8 mouse cellular contexts compared by ENCODE assay signal in the genomic region with DNA sequence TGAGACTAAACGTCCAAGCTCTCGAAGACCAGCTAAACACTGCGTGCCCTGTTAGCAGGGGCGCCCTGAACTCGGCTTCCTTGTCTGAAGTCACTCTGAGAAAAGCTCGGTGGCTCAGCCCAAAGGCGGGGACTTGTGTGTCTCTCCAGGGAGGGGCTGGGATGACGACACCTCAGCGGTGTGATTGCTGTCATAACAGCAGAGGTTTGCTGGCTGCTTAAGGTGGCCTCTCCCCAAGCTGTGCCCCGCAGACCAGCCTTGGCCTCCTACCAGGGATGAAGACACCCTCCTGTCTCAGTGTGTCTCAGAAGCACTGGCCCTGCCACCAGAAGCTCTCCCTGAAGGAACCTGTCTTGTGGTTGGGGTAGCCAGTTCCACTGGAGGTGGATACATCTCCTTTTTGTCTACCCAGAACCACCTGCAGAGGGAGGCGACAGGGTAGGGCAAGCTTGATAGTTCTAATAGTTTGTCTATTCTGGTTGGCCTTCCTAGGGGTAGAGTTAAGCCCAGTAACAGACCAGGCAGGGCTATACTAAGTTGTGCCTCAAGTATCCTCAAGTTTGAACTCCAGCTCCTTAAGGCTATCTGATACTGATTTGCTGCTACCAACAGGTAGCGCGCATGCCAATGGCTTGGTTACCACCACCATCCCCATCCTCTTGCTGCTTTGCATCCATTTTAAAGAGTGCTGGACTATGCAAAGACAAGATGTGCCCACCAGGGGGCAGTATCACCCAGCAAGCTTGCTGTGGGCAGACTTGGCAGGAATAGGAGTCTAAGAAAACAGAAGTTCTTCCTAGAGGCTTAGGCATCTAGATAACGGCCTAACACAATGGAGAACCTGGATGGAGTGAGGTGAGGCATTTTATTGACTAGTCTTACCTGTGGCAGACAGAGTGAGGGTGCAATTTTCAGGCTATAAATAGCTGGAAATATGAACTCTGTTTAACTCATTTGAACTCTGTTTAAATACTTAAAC.
A peak's percentile ranks its signal among the peaks of the same experiment; 100 is the strongest.
DNase-seq lines count a peak whose midpoint lies in the region; ATAC-seq lines count a peak whose summit lies in the region.

No protein-coding gene starts in this region.

- H3K9me3 ChIP-seq in midbrain, embryonic 14.5 days (ENCODE audit: control insufficient read depth, low read length), result no peaks in the 10 kb centered on the region
- H3K9me3 ChIP-seq in midbrain, embryonic 13.5 days, result no peaks in the 10 kb centered on the region
- H3K9me3 ChIP-seq in intestine, embryonic 14.5 days (ENCODE audit: control insufficient read depth, low read length), result no peaks in the 10 kb centered on the region

- peak; percentile 84 for DNase-seq in midbrain, embryonic 14.5 days
- peak; percentile 73 for DNase-seq in cerebellum, adult 11 months
- peak; percentile 11 to 91 for DNase-seq in frontal cortex, adult 2 months (ENCODE audit: extremely low spot score in 1 of 2, low spot score in 1 of 2)
- peak; percentile 91 for DNase-seq in intestine, embryonic 14.5 days (ENCODE audit: low spot score)
- DNase-seq in left cerebral cortex, postnatal 10 days (ENCODE audit: extremely low spot score in 1 of 2, low spot score in 2 of 2), result peak; percentile 42 to 72
- peak; percentile 57 to 77 for DNase-seq in natural killer cell, adult 2 months (ENCODE audit: low spot score in 2 of 2)
- peak; percentile 84 for DNase-seq in testis, postnatal 10 days (ENCODE audit: low spot score)

- no peak overlapping the region for H3K4me2 ChIP-seq in midbrain, embryonic 14.5 days (ENCODE audit: low read length)
- no peak overlapping the region for H3K4me2 ChIP-seq in midbrain, embryonic 13.5 days (replicated peaks)
- no peak overlapping the region for H3K4me2 ChIP-seq in intestine, embryonic 14.5 days (ENCODE audit: low read length)

- no peak overlapping the region for H3K4me3 ChIP-seq in midbrain, embryonic 14.5 days (replicated peaks; ENCODE audit: low read depth, low read length)
- H3K4me3 ChIP-seq in midbrain, embryonic 13.5 days (replicated peaks), result no peak overlapping the region
- no peak overlapping the region for H3K4me3 ChIP-seq in intestine, embryonic 14.5 days (ENCODE audit: low read depth, low read length)

- no peaks in the 10 kb centered on the region for H3K27me3 ChIP-seq in midbrain, embryonic 14.5 days (ENCODE audit: control insufficient read depth, insufficient read depth, low read length)
- no peaks in the 10 kb centered on the region for H3K27me3 ChIP-seq in midbrain, embryonic 13.5 days
- no peaks in the 10 kb centered on the region for H3K27me3 ChIP-seq in intestine, embryonic 14.5 days (replicated peaks; ENCODE audit: control insufficient read depth, insufficient read depth, low read length)

- 79% methylated on average over 14 of the region's 14 CpGs for WGBS in midbrain, embryonic 14.5 days
- WGBS in midbrain, embryonic 13.5 days, result 80% methylated on average over 14 of the region's 14 CpGs
- WGBS in intestine, embryonic 14.5 days, result 75% methylated on average over 14 of the region's 14 CpGs

- H3K9ac ChIP-seq in midbrain, embryonic 14.5 days (replicated peaks; ENCODE audit: low read length), result no peak overlapping the region
- no peak overlapping the region for H3K9ac ChIP-seq in midbrain, embryonic 13.5 days (replicated peaks)
- H3K9ac ChIP-seq in intestine, embryonic 14.5 days (ENCODE audit: low read length), result no peak overlapping the region

- ATAC-seq in midbrain, embryonic 14.5 days (ENCODE audit: low FRiP score, low TSS enrichment), result no peak
- ATAC-seq in midbrain, embryonic 13.5 days, result no peak
- ATAC-seq in intestine, embryonic 14.5 days (replicated peaks; ENCODE audit: low FRiP score, low TSS enrichment, low read depth), result peak; percentile 50; the same call in 1 of the 2 replicates

- no peaks in the 10 kb centered on the region for H3K4me1 ChIP-seq in midbrain, embryonic 14.5 days (ENCODE audit: control insufficient read depth, insufficient read depth, low read length)
- H3K4me1 ChIP-seq in midbrain, embryonic 13.5 days (replicated peaks), result no peaks in the 10 kb centered on the region; the same call in 1 of the 2 replicates
- H3K4me1 ChIP-seq in intestine, embryonic 14.5 days (replicated peaks; ENCODE audit: control insufficient read depth, insufficient read depth, low read length), result no peaks in the 10 kb centered on the region

- intact Hi-C loops in left cerebral cortex, postnatal 10 days (cut with DNase I), result loop anchor here (5.0 kb wide), 2 partner anchors 161 to 176 kb away; partner anchors contain the start of gene Esr2

- peaks cover 36% of the 10 kb centered on the region for H3K36me3 ChIP-seq in midbrain, embryonic 14.5 days (ENCODE audit: control insufficient read depth, insufficient read depth, low read length)
- peaks cover 45% of the 10 kb centered on the region for H3K36me3 ChIP-seq in midbrain, embryonic 13.5 days
- peaks cover 8% of the 10 kb centered on the region; the same call in 1 of the 2 replicates for H3K36me3 ChIP-seq in intestine, embryonic 14.5 days (ENCODE audit: control insufficient read depth, insufficient read depth, low read length)

- H3K27ac ChIP-seq in midbrain, embryonic 14.5 days (replicated peaks; ENCODE audit: low read depth, low read length), result no peak overlapping the region
- H3K27ac ChIP-seq in midbrain, embryonic 13.5 days, result no peak overlapping the region
- no peak overlapping the region for H3K27ac ChIP-seq in intestine, embryonic 14.5 days (ENCODE audit: low read depth)
